Mouse (Mus musculus): ENCODE results near the gene Klc4. TPM values are rescaled to one million over a fixed set of nuclear protein-coding genes. Genes with fewer than 3 reads are reported as not detected.

Gene Klc4
- polyA plus RNA-seq, 2 experiments, result 3.4 to 5.2 TPM

- Histone ChIP-seq H3K36me3 (replicated peaks; ENCODE audit: control insufficient read depth, insufficient read depth, low read depth) (peaks cover 11% of the 10 kb centered on the region), H3K27ac (no peak overlapping the region), H3K4me3 (ENCODE audit: insufficient read depth in 1 of 2, low read depth in 2 of 2, low read length in 2 of 2) (no peak overlapping the region), H3K4me1 (replicated peaks; ENCODE audit: control insufficient read depth in 2 of 2, insufficient read depth in 2 of 2, low read length in 1 of 2) (peaks cover 14 to 19% of the 10 kb centered on the region in 2 experiments), H3K4me2 (ENCODE audit: low read depth) (no peak overlapping the region), H3K9ac (replicated peaks) (no peak overlapping the region), H3K9me3 (ENCODE audit: control insufficient read depth, low read length) (no peaks in the 10 kb centered on the region), H3K27me3 (ENCODE audit: control insufficient read depth, insufficient read depth, low read length) (no peaks in the 10 kb centered on the region)
- DNase-seq (ENCODE audit: low read depth in 3 of 3, low spot score in 3 of 3) (no peak), ATAC-seq (ENCODE audit: insufficient read depth) (no peak)
- WGBS (ENCODE audit: insufficient replicate concordance), result 84% methylated on average over 16 of the region's 16 CpGs
- TF ChIP-seq CTCF (IDR thresholded peaks at IDR 0.05; ENCODE audit: low read depth), result no peak
- TF ChIP-seq EP300 (IDR thresholded peaks at IDR 0.05; ENCODE audit: low read depth), result no peak
These were observed 37.0 kb upstream of the Klc4 start for GRCm38 (mm10) chr17:46682654-46683389.

- no peak for ATAC-seq (ENCODE audit: insufficient read depth)
- Histone ChIP-seq H3K27me3 (ENCODE audit: control insufficient read depth, insufficient read depth, low read length) (no peaks in the 10 kb centered on the region), H3K9me3 (ENCODE audit: control insufficient read depth, low read length) (no peaks in the 10 kb centered on the region), H3K36me3 (replicated peaks; ENCODE audit: control insufficient read depth, insufficient read depth, low read depth) (peaks cover 21% of the 10 kb centered on the region), H3K9ac (replicated peaks) (peak overlapping the region; percentile 76), H3K27ac (no peak overlapping the region; the same call in 1 of the 2 replicates), H3K4me2 (ENCODE audit: low read depth) (peak overlapping the region; percentile 82), H3K4me3 (ENCODE audit: insufficient read depth in 1 of 2, low read depth in 2 of 2, low read length in 2 of 2) (peak overlapping the region; percentile 65 to 73), H3K4me1 (replicated peaks; ENCODE audit: control insufficient read depth in 2 of 2, insufficient read depth in 2 of 2, low read length in 1 of 2) (peaks cover 14 to 19% of the 10 kb centered on the region in 2 experiments)
- TF ChIP-seq CTCF (IDR thresholded peaks at IDR 0.05; ENCODE audit: low read depth) (no peak), EP300 (IDR thresholded peaks at IDR 0.05; ENCODE audit: low read depth) (no peak)
- WGBS (ENCODE audit: insufficient replicate concordance), result 24% methylated on average over 12 of the region's 12 CpGs
- no peak for DNase-seq (ENCODE audit: low read depth in 3 of 3, low spot score in 3 of 3)
These were observed 35.8 kb upstream of the Klc4 start for GRCm38 (mm10) chr17:46681466-46682118.

GRCm38 (mm10) chr17:46680760-46681373, 35.0 kb upstream of the Klc4 start, which contains the start of gene Klhdc3:
Klhdc3 (minus strand) TSS chr17:46680914.
- peak within 1 kb of the TSS; percentile 76 for H3K9ac ChIP-seq (replicated peaks)
- peak within 1 kb of the TSS; percentile 88 for H3K4me2 ChIP-seq (ENCODE audit: low read depth)
- H3K4me3 ChIP-seq (ENCODE audit: insufficient read depth in 1 of 2, low read depth in 2 of 2, low read length in 2 of 2), result peak within 1 kb of the TSS; percentile 65 to 73
- no peaks in the 10 kb centered on the region for H3K9me3 ChIP-seq (ENCODE audit: control insufficient read depth, low read length)
- ATAC-seq (ENCODE audit: insufficient read depth) (peak; percentile 95), DNase-seq (ENCODE audit: low read depth in 3 of 3, low spot score in 3 of 3) (peak; percentile 97 to 99 (median 99))
- under 1% methylated on average over 49 of the region's 49 CpGs for WGBS (ENCODE audit: insufficient replicate concordance)
- H3K4me1 ChIP-seq (replicated peaks; ENCODE audit: control insufficient read depth in 2 of 2, insufficient read depth in 2 of 2, low read length in 1 of 2), result peaks cover 14 to 19% of the 10 kb centered on the region in 2 experiments
- peaks cover 25% of the 10 kb centered on the region for H3K36me3 ChIP-seq (replicated peaks; ENCODE audit: control insufficient read depth, insufficient read depth, low read depth)
- peak within 1 kb of the TSS; percentile 19 for H3K27ac ChIP-seq
- H3K27me3 ChIP-seq (ENCODE audit: control insufficient read depth, insufficient read depth, low read length), result no peaks in the 10 kb centered on the region
- TF ChIP-seq CTCF (IDR thresholded peaks at IDR 0.05; ENCODE audit: low read depth) (peak; percentile 11; the same call in 1 of the 2 replicates), EP300 (IDR thresholded peaks at IDR 0.05; ENCODE audit: low read depth) (no peak)

- TF ChIP-seq CTCF (IDR thresholded peaks at IDR 0.05; ENCODE audit: low read depth) (peak; percentile 51), EP300 (IDR thresholded peaks at IDR 0.05; ENCODE audit: low read depth) (no peak)
- WGBS (ENCODE audit: insufficient replicate concordance), result under 1% methylated on average over 34 of the region's 34 CpGs
- H3K4me1 ChIP-seq (replicated peaks; ENCODE audit: control insufficient read depth in 2 of 2, insufficient read depth in 2 of 2, low read length in 1 of 2), result peaks cover 14 to 19% of the 10 kb centered on the region in 2 experiments
- H3K27me3 ChIP-seq (ENCODE audit: control insufficient read depth, insufficient read depth, low read length), result no peaks in the 10 kb centered on the region
- peaks cover 29% of the 10 kb centered on the region for H3K36me3 ChIP-seq (replicated peaks; ENCODE audit: control insufficient read depth, insufficient read depth, low read depth)
- ATAC-seq (ENCODE audit: insufficient read depth) (peak; percentile 0; the same call in 1 of the 2 replicates), DNase-seq (ENCODE audit: low read depth in 3 of 3, low spot score in 3 of 3) (peak in 1 of 3 experiments; percentile 40)
- peak overlapping the region; percentile 88 for H3K4me2 ChIP-seq (ENCODE audit: low read depth)
- peak overlapping the region; percentile 65 to 69 for H3K4me3 ChIP-seq (ENCODE audit: insufficient read depth in 1 of 2, low read depth in 2 of 2, low read length in 2 of 2)
- H3K9ac ChIP-seq (replicated peaks), result peak overlapping the region; percentile 76
- H3K27ac ChIP-seq, result peak overlapping the region; percentile 19
- no peaks in the 10 kb centered on the region for H3K9me3 ChIP-seq (ENCODE audit: control insufficient read depth, low read length)
These were observed 34.3 kb upstream of the Klc4 start for GRCm38 (mm10) chr17:46679843-46680759.
